Comparison of ENCODE assay signal across 1 mouse cellular context in the genomic region with DNA sequence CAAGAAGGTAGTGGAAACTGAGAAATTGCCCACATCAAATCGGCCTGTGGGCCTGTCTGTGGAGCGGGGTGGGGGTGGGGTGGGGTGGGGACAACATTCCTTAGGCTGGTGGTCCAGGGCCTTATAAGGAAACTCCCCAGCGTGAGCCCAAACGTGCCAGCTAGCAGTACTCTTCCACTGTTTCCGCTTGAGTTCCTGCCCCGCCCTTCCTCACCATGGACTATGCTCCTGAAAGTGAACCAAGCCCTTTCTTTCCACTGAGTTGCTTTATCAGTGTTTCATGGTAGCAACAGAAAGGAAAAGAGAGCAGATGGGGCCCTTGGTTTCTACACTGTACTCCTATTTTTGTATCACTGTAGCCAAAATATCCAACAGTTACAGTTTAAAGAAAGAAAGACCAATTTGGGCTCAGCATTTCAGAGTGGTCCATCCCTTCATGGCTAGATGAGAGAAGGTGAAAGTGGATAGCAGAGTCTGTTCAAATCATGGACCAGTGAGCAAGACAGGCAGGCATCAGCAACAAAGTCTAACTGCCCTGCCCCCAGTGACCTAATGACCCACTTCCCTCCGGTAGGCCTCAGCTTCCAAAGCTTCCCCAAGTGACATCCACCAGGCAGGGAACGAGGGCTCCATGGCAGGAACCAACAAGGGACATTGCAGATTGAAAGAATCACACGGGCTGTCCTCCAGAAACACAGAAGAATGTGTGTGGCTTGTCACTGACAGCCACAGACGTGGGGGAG.
A peak's percentile ranks its signal among the peaks of the same experiment; 100 is the strongest.
TF ChIP-seq lines count a peak whose summit lies in the region.

No protein-coding gene starts in this region.

TF ChIP-seq in CH12.LX, 34 proteins besides CTCF, POLR2A, EP300 and RAD21 (continued from another document):
- TF ChIP-seq CHD2 (IDR thresholded peaks at IDR 0.05; ENCODE audit: low read length) (peak; percentile 17; the same call in 1 of the 2 replicates), ZNF384 (IDR thresholded peaks at IDR 0.05; ENCODE audit: low read depth, low read length) (no peak), POLR2AphosphoS2 (IDR thresholded peaks at IDR 0.05; ENCODE audit: low read depth, low read length) (no peak), ZMIZ1 (IDR thresholded peaks at IDR 0.05; ENCODE audit: low read depth, low read length) (no peak), BHLHE40 (IDR thresholded peaks at IDR 0.05; ENCODE audit: low read depth, low read length) (peak; percentile 90), MAFK (IDR thresholded peaks at IDR 0.05; ENCODE audit: insufficient replicate concordance, low read length) (no peak), MAZ (IDR thresholded peaks at IDR 0.05; ENCODE audit: low read depth, low read length) (no peak), SMC3 (IDR thresholded peaks at IDR 0.05; ENCODE audit: low read depth, low read length) (no peak), E2F4 (IDR thresholded peaks at IDR 0.05; ENCODE audit: insufficient replicate concordance, low read depth, low read length) (no peak), NELFE (IDR thresholded peaks at IDR 0.05; ENCODE audit: low read depth, low read length) (no peak), PAX5 (IDR thresholded peaks at IDR 0.05; ENCODE audit: low read length) (no peak), MYC (IDR thresholded peaks at IDR 0.05; ENCODE audit: low read depth, low read length) (0 out of 2 replicates have a peak, but pooled peaks have one; percentile 39), USF1 (IDR thresholded peaks at IDR 0.05; ENCODE audit: low read depth, low read length) (no peak), ZKSCAN1 (IDR thresholded peaks at IDR 0.05; ENCODE audit: borderline replicate concordance, low read depth, low read length) (no peak)
